Mouse (Mus musculus) lung, postnatal 4 days (tissue): Measurements from ENCODE around the gene Pde5a.
A peak's percentile ranks its signal among the peaks of the same experiment; 100 is the strongest.

ENCODE experiments used
- DNase-seq, 2 experiments: peaks; one replicate each; pipeline ENCODE4 v3.0.0; 2021

Pde5a gene

DNA sequence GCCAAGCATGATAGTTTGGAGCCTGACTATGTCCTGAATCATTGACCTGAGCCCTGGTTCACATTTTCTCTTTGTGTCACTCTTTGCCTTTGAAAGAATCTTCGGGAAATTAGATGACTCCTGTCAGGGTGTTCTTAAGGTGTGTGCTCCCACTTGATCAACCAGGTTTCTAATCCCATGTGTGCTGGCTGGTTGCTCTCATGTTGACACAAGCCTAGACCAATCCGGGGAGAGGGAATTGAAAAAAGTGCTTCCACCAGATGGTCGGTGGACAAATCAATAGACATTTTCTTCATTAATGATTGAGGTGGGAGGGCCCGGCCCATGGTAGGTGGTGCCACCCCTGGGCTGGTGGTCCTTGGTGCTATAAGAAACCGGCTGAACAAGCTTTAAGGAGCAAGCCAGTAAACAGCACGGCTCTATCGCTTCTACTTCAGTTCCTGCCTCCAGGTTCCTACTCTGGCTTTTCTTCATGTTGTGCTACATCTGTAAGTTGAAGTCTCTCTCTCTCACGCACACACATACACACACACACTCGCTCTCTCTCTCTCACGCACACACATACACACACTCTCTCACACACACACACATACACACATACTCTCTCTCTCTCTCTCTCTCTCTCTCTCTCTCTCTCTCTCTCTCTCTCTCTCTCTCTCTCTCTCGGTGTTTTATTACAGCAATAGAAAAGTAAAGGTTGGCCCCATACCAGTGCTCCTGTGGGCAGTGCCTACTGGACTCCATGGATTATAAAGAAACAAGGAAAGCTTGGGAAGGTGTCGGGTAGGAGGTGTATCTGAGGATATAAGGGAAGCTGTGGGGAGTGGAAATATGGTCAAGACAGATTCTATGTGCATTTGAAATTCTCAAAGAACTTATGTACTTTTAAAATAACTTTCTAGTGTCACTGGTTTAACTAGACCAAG lies 132.1 kb downstream of the Pde5a start:
- no peak for DNase-seq

DNA sequence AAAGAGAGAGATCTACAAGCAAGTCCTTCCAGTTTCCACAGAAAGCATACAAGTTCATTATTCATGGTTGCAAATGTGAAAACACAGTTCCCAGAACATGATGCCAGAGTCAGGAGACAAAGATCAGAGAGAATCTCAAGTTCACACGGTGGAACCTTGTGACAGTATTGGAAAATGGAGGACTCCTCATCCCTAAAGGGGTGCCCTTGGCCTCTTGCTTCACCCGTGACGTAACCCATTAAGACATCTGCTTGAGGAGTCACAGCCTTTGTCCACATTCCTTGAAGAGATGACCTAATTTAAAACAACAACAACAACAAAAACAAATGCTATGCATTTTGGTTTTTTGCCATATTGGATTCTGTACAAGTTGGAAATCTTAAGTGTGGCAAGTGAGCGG lies 136.3 kb downstream of the Pde5a start:
- DNase-seq, result no peak

DNA sequence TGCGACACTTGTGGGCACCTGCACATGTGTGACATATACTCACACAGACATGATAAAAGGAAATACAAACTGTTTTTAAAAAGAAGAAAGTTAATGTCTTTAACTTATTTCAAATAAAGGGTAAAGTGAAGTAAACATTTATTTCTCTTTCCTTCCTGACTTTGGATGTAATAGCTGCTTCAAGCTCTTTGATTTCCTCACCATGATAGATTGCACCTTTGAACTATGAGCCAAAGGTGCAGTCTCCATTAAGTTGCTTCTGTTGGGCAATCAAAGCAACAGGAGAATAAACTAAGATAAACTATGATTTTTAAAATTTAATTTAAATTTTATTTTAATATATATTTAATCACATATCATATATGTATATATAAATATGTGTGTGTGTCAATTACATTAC lies 139.5 kb downstream of the Pde5a start:
- DNase-seq, result no peak

DNA sequence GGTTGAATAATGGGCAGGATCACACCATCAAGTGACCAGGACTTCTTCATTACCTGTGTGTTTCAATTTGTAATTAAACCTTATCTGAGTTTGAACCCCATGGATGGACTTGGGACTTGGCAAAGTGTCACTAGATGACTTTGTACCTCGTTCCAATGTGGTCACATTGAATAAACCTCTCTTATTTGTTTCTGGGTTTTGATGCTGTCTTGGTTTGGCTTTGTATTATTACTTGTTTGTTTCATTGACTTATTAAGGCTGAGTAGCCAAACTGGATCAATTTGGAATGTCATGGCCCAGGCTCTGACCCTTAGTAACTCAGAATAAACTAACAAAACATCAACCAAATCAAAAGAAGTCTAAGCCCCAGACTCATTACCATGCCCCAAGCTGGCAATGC lies 142.8 kb downstream of the Pde5a start:
- DNase-seq, result no peak

DNA sequence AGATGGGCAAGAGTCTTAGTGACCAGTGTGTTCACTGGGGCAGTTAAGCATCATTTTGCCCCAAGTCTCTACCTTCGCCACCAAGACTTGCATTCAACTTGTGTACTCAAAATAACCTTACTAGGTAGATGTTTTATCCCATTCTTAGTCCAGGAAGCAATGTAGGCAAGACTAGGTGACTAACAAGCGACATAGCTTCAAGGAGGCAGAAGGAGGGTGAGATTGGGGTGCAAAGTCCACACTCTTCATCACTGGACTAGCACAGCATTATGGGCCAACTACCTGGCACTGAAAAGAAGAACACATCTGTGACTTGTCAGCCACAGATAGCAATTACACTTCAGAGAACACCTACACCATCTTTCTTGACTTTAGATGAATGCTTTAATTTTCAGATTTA lies 148.1 kb downstream of the Pde5a start:
- no peak for DNase-seq

DNA sequence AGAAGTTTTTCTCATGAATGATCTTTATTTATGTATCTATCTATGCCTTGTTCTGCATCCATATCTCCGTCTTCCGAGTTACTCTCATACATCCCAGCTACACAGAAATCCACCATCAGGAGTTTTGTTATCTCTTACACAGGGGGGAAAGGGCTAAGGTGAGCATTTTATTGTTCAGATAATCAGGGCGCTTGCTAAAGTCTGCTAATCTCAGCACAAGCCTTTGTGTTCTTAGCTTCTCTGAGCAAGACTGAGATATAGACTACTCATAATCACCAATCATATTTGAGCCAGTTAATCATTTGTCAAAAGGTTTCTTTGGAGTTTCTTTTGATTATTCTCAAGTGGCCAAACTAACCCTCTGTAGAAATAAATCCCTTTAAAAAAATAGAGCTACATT lies 148.8 kb downstream of the Pde5a start:
- no peak for DNase-seq

DNA sequence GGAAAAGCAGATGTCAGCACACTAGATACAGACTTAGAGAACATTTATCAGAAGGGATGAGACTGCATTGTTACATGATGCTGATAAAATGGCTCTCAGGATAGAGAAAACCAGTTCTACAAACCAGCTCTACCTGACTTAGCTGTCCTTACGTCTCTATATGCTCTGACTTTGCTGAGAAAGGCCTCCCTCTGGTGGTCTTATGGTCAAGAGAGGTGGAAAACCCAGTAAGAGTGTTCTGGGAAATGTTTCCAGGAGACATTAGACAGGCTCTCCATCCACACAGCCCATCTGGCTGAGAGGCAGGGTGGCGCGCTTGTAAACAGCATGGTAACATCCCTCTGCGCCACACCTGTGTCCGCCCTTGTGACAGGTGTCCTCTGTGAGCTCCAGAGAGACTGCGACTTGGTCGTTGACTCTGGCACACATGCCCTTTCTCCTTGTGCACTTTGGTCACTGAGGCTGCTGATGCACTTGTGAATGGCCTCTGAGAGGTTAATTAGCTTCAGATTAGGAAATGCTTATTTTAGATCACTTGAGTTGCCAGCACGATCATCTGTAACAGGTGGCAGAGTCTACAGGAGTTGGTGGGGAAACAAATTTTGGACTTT lies 150.1 kb downstream of the Pde5a start:
- no peak for DNase-seq

DNA sequence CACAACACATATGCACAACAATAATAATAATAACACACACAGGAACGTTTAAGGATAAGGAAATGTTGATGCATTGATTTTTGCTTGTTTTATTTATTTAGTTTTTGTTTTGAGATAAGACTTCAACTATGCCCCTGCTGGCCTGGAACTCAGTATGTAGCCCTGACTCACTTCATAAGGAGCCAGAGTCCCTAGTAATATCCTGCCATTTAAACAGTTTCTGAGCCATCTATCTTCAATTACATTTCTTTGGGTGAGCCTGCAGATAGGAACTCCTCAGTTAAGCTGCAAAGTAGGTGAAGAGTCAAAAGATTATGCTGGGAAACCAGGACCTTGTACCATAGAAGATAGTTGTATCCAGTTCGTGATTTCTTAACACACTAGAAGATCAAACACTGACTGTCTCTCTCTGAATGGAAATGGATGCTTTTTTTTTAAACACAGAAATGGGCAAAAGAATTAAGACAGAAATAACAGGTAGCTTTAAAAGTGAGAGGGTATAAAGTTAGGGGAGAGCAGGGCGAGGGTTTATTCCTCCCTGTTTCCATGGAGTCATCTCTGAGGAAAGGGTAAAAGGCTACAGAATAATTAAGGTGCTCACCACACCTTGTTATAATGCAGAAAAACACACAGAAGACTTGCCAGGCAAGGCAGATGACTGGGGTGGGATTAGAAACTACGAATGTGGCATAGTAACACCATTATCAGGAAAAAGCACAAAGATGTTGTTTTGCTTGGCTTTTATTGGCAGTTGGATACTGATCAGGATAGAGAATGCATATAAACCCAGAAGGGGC lies 159.0 kb downstream of the Pde5a start:
- DNase-seq, result no peak

DNA sequence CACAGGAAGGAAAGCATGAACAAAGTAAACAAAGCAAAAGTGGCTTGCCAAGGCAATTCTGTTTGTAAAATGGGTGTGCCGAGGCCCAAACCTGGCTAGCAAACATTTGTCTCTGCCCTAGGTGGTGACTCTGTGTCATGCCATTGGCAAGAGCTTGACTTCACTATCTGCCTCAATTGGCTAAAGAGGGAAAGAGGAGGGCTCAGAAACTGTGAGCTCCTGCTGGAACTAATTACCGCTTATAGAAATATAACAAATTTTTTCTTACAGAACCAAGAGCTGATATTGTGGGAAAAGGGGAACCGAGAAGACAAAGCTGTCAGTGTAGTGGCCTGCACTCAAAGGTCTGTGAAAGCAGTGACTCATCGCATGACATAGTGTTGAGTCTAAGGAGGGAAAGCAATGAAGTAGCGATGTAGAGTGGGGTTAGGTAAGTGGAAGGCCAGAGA lies 159.6 kb downstream of the Pde5a start:
- peak; percentile 8 to 27 for DNase-seq

DNA sequence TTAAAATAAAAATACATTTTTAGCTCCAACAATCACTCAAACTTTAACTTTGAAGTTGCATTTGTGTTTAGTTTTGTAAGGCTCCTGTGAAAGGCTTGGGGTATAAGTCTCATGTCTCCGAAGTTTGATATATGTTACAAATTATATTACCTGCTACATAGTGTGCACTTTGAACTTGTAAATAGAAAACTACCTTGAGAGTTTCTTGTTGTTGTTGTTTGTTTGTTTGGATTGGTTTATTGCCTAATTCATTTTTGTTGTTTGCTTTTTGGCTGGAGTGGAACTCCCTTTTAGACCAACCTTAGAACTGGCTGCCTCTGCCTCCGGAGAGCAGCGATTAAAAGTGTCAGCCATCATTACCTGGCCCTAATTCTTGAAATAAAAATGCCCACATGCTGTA lies 166.0 kb downstream of the Pde5a start, which contains the start of gene Fabp2:
Gene Fabp2, plus strand, starts transcription at position 301 of the 400 bp plus-strand sequence.
- DNase-seq, result no peak

DNA sequence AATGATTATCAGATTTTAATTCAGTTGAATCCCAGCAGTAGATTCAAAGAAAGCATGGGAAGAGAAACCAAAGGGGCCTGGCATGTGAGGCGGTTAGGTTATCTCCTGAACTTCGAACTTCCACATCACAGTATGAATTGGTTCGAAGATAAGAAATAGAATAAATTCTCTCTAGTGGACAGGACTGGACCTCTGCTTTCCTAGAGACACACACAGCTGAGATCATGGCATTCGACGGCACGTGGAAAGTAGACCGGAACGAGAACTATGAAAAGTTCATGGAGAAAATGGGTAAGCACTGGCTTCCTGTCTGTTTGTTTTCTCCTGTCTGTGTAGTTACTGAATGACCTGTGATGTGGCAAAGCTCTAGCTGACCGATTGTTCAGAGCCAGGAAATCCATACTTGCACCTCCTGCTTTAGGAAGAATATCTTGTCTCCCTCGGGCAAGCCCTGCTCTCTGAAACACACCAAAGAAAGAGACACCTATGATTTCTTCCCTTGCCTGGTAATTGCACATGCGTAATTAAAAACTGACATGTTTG lies 166.5 kb downstream of the Pde5a start:
- no peak for DNase-seq

DNA sequence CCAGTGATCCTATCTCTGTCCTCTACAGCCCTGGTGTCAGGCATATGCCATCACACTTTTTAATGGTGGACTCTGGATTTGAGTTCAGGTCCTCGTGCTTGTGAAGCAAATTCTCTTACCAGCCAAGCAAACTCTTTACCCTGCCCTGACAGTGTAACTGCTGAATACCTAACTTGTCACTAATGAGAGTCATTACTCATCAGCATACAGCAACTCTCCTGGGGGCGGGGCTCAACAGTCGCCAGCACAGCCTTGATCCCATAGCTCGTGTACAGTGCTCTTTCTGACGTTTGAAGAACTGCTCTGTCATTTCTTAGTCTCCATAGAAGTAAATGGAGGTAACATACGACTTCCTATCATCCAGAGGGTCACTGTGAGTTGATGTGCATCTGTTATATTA lies 169.5 kb downstream of the Pde5a start:
- no peak for DNase-seq

DNA sequence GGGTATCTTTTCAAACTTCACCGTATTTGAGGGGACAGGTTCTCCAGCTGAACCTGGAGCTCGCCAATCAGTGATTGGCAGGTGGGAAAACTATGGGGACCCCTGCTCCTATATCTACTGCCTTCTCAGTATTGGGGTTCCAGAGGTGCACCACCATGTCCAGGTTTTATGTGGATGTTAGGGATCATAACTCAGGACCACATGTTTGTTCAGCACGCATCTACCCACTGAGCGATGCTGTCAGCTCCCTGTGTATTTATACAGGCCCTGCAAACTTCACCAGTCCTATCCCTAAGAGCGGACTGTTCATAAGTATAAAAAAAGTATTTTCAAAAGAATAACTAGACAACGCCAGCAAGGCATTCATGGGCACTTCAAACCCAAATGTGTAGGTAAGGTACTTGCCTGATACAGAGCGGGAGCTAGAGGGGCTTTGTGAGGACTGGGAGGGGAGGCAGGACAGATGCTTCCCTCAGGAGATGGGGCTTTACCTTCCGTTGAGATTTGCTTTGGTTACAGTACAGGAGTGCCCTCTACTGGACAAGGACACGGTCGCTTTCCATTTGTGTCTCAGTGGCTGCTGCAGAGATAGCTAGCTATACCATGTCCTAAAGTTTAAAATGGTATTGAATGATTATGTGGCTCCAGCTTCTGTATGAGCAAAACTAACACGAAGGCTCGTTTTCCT lies 175.1 kb downstream of the Pde5a start:
- peak in 1 of 2 experiments; percentile 64 for DNase-seq

DNA sequence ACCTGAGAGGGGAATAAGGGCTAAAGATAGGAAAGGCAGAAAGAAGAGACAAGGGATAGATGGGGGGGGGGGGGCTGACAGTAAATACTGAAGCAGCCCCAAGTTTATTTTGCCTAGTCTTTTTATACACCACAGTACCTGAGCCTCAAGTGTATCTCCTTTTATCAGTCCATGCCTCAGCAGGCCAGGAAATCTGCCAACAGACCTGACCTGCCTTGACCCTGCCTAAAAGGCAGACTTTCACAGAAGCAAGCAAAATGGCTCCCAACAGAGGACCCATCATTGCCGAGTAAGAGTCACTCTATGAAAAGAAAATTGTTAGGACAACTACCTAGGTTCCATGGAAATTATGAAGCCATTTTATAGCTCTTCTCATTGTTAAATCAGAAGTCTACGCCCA lies 179.1 kb downstream of the Pde5a start:
- no peak for DNase-seq
